9 mouse cellular contexts compared by ENCODE assay signal in genomic region chr19:45542061-45542460, GRCm38 (mm10). TPM values are rescaled to one million over a fixed set of nuclear protein-coding genes. Genes with fewer than 3 reads are reported as not detected.
DNase-seq lines count a peak whose midpoint lies in the region; ATAC-seq and TF ChIP-seq lines count a peak whose summit lies in the region.
"Had no signal": no experiment of that assay in that cellular context is flagged by ENCODE, and none has a peak within 500 bp of the region (broad histone marks: within the 10 kb centered on the region; RNA-seq: fewer than 3 reads in every experiment).

No protein-coding gene starts in this region.

- no peak for DNase-seq in heart, adult 2 months
- DNase-seq in heart, postnatal 36 days, result no peak
- no peak for DNase-seq in liver, embryonic 13.5 days
- DNase-seq in right cerebral cortex, postnatal 36 days (ENCODE audit: low spot score in 2 of 2), result no peak
- no peak for DNase-seq in gastrocnemius, postnatal 25 days
- DNase-seq: layer of hippocampus, adult 9-11 months had no signal

- peaks cover 3% of the 10 kb centered on the region for H3K4me1 ChIP-seq in heart, adult 2 months (ENCODE audit: control insufficient read depth, insufficient read depth, low read length)
- H3K4me1 ChIP-seq in forebrain, embryonic 12.5 days, result peaks cover 25% of the 10 kb centered on the region
- H3K4me1 ChIP-seq in liver, embryonic 13.5 days (replicated peaks), result peaks cover 57% of the 10 kb centered on the region

- peak overlapping the region; percentile 27; the same call in 1 of the 2 replicates for H3K9ac ChIP-seq in heart, adult 2 months (ENCODE audit: low read depth, low read length)
- H3K9ac ChIP-seq in forebrain, embryonic 12.5 days, result 0 out of 2 replicates have a peak overlapping the region, but pooled peaks have one; percentile 53
- H3K9ac ChIP-seq in liver, embryonic 13.5 days, result peak overlapping the region; percentile 71

- peak overlapping the region; percentile 71 for H3ac ChIP-seq in C2C12 (ENCODE audit: control insufficient read depth, insufficient read length, low read depth)

- TF ChIP-seq CTCF in heart, adult 2 months (IDR thresholded peaks at IDR 0.05), result no peak
- TF ChIP-seq CTCF in C2C12 (IDR thresholded peaks at IDR 0.05; ENCODE audit: control insufficient read depth, insufficient read depth, insufficient read length), result no peak

- TF ChIP-seq EP300 in heart, adult 2 months (IDR thresholded peaks at IDR 0.05; ENCODE audit: insufficient read depth, low read depth, low read length), result no peak

- H3K36me3 ChIP-seq in heart, adult 2 months (ENCODE audit: control insufficient read depth, insufficient read depth, low read length), result no peaks in the 10 kb centered on the region
- no peaks in the 10 kb centered on the region for H3K36me3 ChIP-seq in C2C12 (ENCODE audit: control insufficient read depth, insufficient read depth)
- no peaks in the 10 kb centered on the region for H3K36me3 ChIP-seq in forebrain, embryonic 12.5 days (replicated peaks)
- no peaks in the 10 kb centered on the region for H3K36me3 ChIP-seq in liver, embryonic 13.5 days

- no peaks in the 10 kb centered on the region for H3K9me3 ChIP-seq in forebrain, embryonic 12.5 days
- no peaks in the 10 kb centered on the region for H3K9me3 ChIP-seq in liver, embryonic 13.5 days (replicated peaks)

- TF ChIP-seq POLR2A in heart, adult 2 months (IDR thresholded peaks at IDR 0.05; ENCODE audit: insufficient read depth, low read depth, low read length), result no peak

- no peak overlapping the region for H3K4me3 ChIP-seq in heart, adult 2 months
- no peak overlapping the region for H3K4me3 ChIP-seq in C2C12 (ENCODE audit: insufficient read depth, poor library complexity, severe bottlenecking)
- H3K4me3 ChIP-seq in forebrain, embryonic 12.5 days (replicated peaks), result peak overlapping the region; percentile 46
- H3K4me3 ChIP-seq in liver, embryonic 13.5 days (replicated peaks), result peak overlapping the region; percentile 55

- intact Hi-C loops in heart, adult 2 months (cut with DNase I), result no loop called here
- intact Hi-C loops in heart, postnatal 36 days (cut with DNase I), result loop anchor here (5.0 kb wide), 2 partner anchors 55 to 245 kb away; no protein-coding TSS in a partner anchor

- H3K79me3 ChIP-seq in C2C12 (ENCODE audit: low read depth), result no peaks in the 10 kb centered on the region

- no peaks in the 10 kb centered on the region for H3K79me2 ChIP-seq in heart, adult 2 months (replicated peaks; ENCODE audit: control insufficient read depth, insufficient read depth, low read length)
- H3K79me2 ChIP-seq in C2C12 (ENCODE audit: control insufficient read depth, insufficient read depth), result no peaks in the 10 kb centered on the region

- peak overlapping the region; percentile 80 for H3K4me2 ChIP-seq in forebrain, embryonic 12.5 days
- peak overlapping the region; percentile 81 for H3K4me2 ChIP-seq in liver, embryonic 13.5 days

- H3K27me3 ChIP-seq in heart, adult 2 months (ENCODE audit: control insufficient read depth, insufficient read depth, low read length), result peaks cover 6% of the 10 kb centered on the region
- peaks cover 11% of the 10 kb centered on the region for H3K27me3 ChIP-seq in C2C12 (ENCODE audit: control insufficient read depth, insufficient read depth, insufficient read length)
- peaks cover 91% of the 10 kb centered on the region for H3K27me3 ChIP-seq in forebrain, embryonic 12.5 days
- peaks cover 51% of the 10 kb centered on the region for H3K27me3 ChIP-seq in liver, embryonic 13.5 days

- H3K27ac ChIP-seq in heart, adult 2 months, result no peak overlapping the region
- 0 out of 2 replicates have a peak overlapping the region, but pooled peaks have one; percentile 53 for H3K27ac ChIP-seq in forebrain, embryonic 12.5 days
- no peak overlapping the region for H3K27ac ChIP-seq in liver, embryonic 13.5 days

- 42% methylated on average over 3 of the region's 3 CpGs for whole genome bisulfite sequencing in heart, adult 2 months
- WGBS in forebrain, embryonic 12.5 days, result 16% methylated on average over 3 of the region's 3 CpGs
- WGBS in liver, embryonic 13.5 days (ENCODE audit: insufficient replicate concordance), result 34% methylated on average over 3 of the region's 3 CpGs

- no peak for ATAC-seq in forebrain, embryonic 12.5 days (ENCODE audit: low FRiP score)
- no peak for ATAC-seq in liver, embryonic 13.5 days (ENCODE audit: low read depth)
- ATAC-seq in CD4-positive, CD25-positive, alpha-beta regulatory T cell, adult 4 months, result no peak

TF ChIP-seq in C2C12, 6 proteins besides CTCF, POLR2A, EP300 and RAD21:
- TF ChIP-seq MAX (IDR thresholded peaks at IDR 0.05), result no peak
- TF ChIP-seq MYOG (IDR thresholded peaks at IDR 0.05; ENCODE audit: control insufficient read depth, extremely low read depth, insufficient read length), result no peak
- TF ChIP-seq USF1 (IDR thresholded peaks at IDR 0.05; ENCODE audit: low read depth), result no peak
- TF ChIP-seq MYOD1 (IDR thresholded peaks at IDR 0.05; ENCODE audit: control insufficient read depth, insufficient read length, low read depth), result no peak
- no peak for TF ChIP-seq FOSL1 (IDR thresholded peaks at IDR 0.05; ENCODE audit: insufficient read depth, low read length, poor library complexity, severe bottlenecking)
- TF ChIP-seq CEBPB (IDR thresholded peaks at IDR 0.05; ENCODE audit: low read depth), result no peak

RNA-seq across cellular contexts. Expression of gene Poll, which starts 18.3 kb away (rescaled TPM):
- 1 to 10 TPM; 9.7 to 9.8 TPM for total RNA-seq in heart, adult 2 months (2021)
- 9.5 and 10.7 TPM in 2 replicates for polyA plus RNA-seq in heart, adult 2 months (2012; rRNA removed)
- 10 to 100 TPM in 1 of 2 experiments, 1 to 10 TPM in 1; 9.8 to 11.4 TPM for total RNA-seq in heart, postnatal 36 days (2021)
- polyA plus RNA-seq in C2C12 (2012; fragmentation: generic; extraction: Trizol), result 12.7 TPM
- polyA plus RNA-seq in forebrain, embryonic 12.5 days (2016; fragmentation: Nextera tagmentation; extraction: Ambion mirVana), result 18.1 and 18.2 TPM in 2 replicates
- polyA plus RNA-seq in liver, embryonic 13.5 days (2015; fragmentation: Nextera tagmentation; extraction: Ambion mirVana), result 6.7 and 7.1 TPM in 2 replicates
- polyA plus RNA-seq in CD4-positive, CD25-positive, alpha-beta regulatory T cell, adult 4 months (2017; shearing (Covaris generic)), result 10 to 100 TPM; 21.7 to 37.7 TPM
- 10 to 100 TPM; 12.5 to 13.2 TPM for total RNA-seq in gastrocnemius, postnatal 25 days (2021)

RNA-seq across cellular contexts. Expression of gene Gm17018, which starts 18.4 kb away (rescaled TPM):
- 10 to 100 TPM; 22.1 to 22.4 TPM for total RNA-seq in heart, adult 2 months (2021)
- 6.1 and 10.2 TPM in 2 replicates for polyA plus RNA-seq in heart, adult 2 months (2012; rRNA removed)
- 10 to 100 TPM; 17.6 to 21.5 TPM for total RNA-seq in heart, postnatal 36 days (2021)
- polyA plus RNA-seq in C2C12 (2012; fragmentation: generic; extraction: Trizol), result 25.7 TPM
- polyA plus RNA-seq in forebrain, embryonic 12.5 days (2016; fragmentation: Nextera tagmentation; extraction: Ambion mirVana), result 45.5 and 47.1 TPM in 2 replicates
- polyA plus RNA-seq in liver, embryonic 13.5 days (2015; fragmentation: Nextera tagmentation; extraction: Ambion mirVana), result 19.9 and 21.5 TPM in 2 replicates
- polyA plus RNA-seq in CD4-positive, CD25-positive, alpha-beta regulatory T cell, adult 4 months (2017; shearing (Covaris generic)), result 10 to 100 TPM; 56.4 to 76.1 TPM
- 10 to 100 TPM; 16.3 to 16.5 TPM for total RNA-seq in gastrocnemius, postnatal 25 days (2021)

Comparison
In these comparisons a context has a peak if more than half of its experiments do, and no peak if none do; other contexts are left out.
1. H3K4me3 ChIP-seq: peak in forebrain, embryonic 12.5 days (single experiment) and liver, embryonic 13.5 days (single experiment); none in heart, adult 2 months (single experiment) and C2C12 (single experiment).
2. Peak in every context shown above with its lines, with median percentiles within 50 percentile points of each other: H3K9ac ChIP-seq.